Mouse (Mus musculus) heart, embryonic 10.5 days (tissue): Measurements from ENCODE around the gene Gmeb1. TPM values are rescaled to one million over a fixed set of nuclear protein-coding genes. Genes with fewer than 3 reads are reported as not detected.

Source experiments
- microRNA-seq: library from miRNA; unstranded; fragments of <30 nt; microRNA quantifications from one replicate; pipeline ENCODE4, GENCODE M21; 2017
- polyA plus RNA-seq: library from polyadenylated mRNA; unstranded; fragments of >200 nt; fragmentation: Nextera tagmentation; extraction: Ambion mirVana; gene quantifications from 2 replicates; pipeline ENCODE4 v1.2.1, GENCODE M21; 2016

The Gmeb1 gene
- polyA plus RNA-seq, 1 experiment from 2014 or later: 37.6 TPM

Small RNA genes lying within 50 kb of the gene (microRNA-seq; reads per million reads assigned to microRNA genes)
- not detected for gene Gm22033

Other genes with a start within 250 kb of the Gmeb1 start
- gene Gm10300, start 186.9 kb downstream of the Gmeb1 start, polyA plus RNA-seq: 0.10 TPM in 1 of 2 replicates, not detected in the other
- 73.5 and 78.8 TPM in 2 replicates for gene Epb41, start 186.3 kb downstream of the Gmeb1 start, polyA plus RNA-seq
- 1.00 and 1.1 TPM in 2 replicates for gene Oprd1, start 117.1 kb downstream of the Gmeb1 start, polyA plus RNA-seq
- gene Ythdf2, start 49.3 kb downstream of the Gmeb1 start, polyA plus RNA-seq: 76.0 and 91.6 TPM in 2 replicates
- 42.4 and 52.5 TPM in 2 replicates for gene Taf12, start 12.8 kb upstream of the Gmeb1 start, polyA plus RNA-seq
- gene Rab42, start 41.8 kb upstream of the Gmeb1 start, polyA plus RNA-seq: 1.1 and 1.9 TPM in 2 replicates
- 82.0 and 92.0 TPM in 2 replicates for gene Trnau1ap, start 67.9 kb upstream of the Gmeb1 start, polyA plus RNA-seq
- gene Rcc1, start 92.0 kb upstream of the Gmeb1 start, polyA plus RNA-seq: 61.4 and 93.4 TPM in 2 replicates
- 19.2 and 22.3 TPM in 2 replicates for gene Phactr4, start 160.9 kb upstream of the Gmeb1 start, polyA plus RNA-seq
- gene Med18, start 202.3 kb upstream of the Gmeb1 start, polyA plus RNA-seq: 16.2 and 22.5 TPM in 2 replicates
- gene Sesn2, start 248.9 kb upstream of the Gmeb1 start, polyA plus RNA-seq: 9.6 and 10.1 TPM in 2 replicates